ENCODE assay signal across 17 mouse cellular contexts in the genomic region with DNA sequence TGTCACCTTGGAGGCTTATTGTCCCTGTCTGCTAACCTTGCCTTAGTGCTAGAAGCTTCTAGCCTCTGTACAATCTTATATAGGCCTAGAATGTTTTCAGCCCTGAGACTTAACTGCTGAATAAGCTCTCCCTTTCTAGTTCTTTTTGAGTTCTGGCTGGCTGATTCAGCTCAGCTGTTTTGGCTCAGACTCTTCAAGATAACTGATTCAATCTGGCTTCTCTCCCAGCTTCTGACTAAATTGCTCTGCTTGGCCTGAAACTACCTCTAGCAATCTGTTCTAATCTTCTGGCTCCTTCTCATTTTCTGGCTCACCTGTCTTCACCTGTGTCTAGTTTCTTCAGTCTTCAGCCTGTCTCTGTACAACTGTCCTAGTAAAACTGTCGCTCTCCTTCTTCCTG. TPM values are rescaled to one million over a fixed set of nuclear protein-coding genes. Genes with fewer than 3 reads are reported as not detected.
DNase-seq lines count a peak whose midpoint lies in the region; ATAC-seq and TF ChIP-seq lines count a peak whose summit lies in the region.
"Had no signal": no experiment of that assay in that cellular context is flagged by ENCODE, and none has a peak within 500 bp of the region (broad histone marks: within the 10 kb centered on the region; RNA-seq: fewer than 3 reads in every experiment).

No protein-coding gene starts in this region.

- no peak overlapping the region for H3K27ac ChIP-seq in forebrain, postnatal 0 days (ENCODE audit: low read depth, low read length)
- no peak overlapping the region for H3K27ac ChIP-seq in forebrain, embryonic 16.5 days (ENCODE audit: low read length)
- no peak overlapping the region for H3K27ac ChIP-seq in liver, adult 2 months (replicated peaks; ENCODE audit: insufficient read depth, low read depth, low read length)
- no peak overlapping the region for H3K27ac ChIP-seq in liver, postnatal 0 days (ENCODE audit: low read depth)
- H3K27ac ChIP-seq: forebrain, embryonic 12.5 days; heart, adult 2 months; heart, embryonic 13.5 days; hindbrain, embryonic 13.5 days; hindbrain, postnatal 0 days had no signal

- no peak for TF ChIP-seq EP300 in liver, postnatal 0 days (IDR thresholded peaks at IDR 0.05; ENCODE audit: low read depth)

- TF ChIP-seq POLR2A in liver, adult 2 months (IDR thresholded peaks at IDR 0.05; ENCODE audit: extremely low read depth, insufficient read depth, low read length): no peak
- no peak for TF ChIP-seq POLR2A in brain, embryonic 14.5 days (IDR thresholded peaks at IDR 0.05; ENCODE audit: borderline replicate concordance, extremely low read depth, insufficient read depth, insufficient read length, poor library complexity, severe bottlenecking)

- no peaks in the 10 kb centered on the region for H3K36me3 ChIP-seq in forebrain, postnatal 0 days (ENCODE audit: insufficient read depth)
- H3K36me3 ChIP-seq in forebrain, embryonic 16.5 days (ENCODE audit: control insufficient read depth, insufficient read depth): no peaks in the 10 kb centered on the region
- H3K36me3 ChIP-seq in liver, adult 2 months (ENCODE audit: control insufficient read depth, insufficient read depth, low read length): no peaks in the 10 kb centered on the region
- H3K36me3 ChIP-seq in liver, postnatal 0 days (replicated peaks; ENCODE audit: insufficient read depth, low read length): no peaks in the 10 kb centered on the region
- H3K36me3 ChIP-seq: forebrain, embryonic 12.5 days; heart, embryonic 13.5 days; hindbrain, embryonic 13.5 days had no signal

- no peak overlapping the region for H3K4me3 ChIP-seq in forebrain, postnatal 0 days (ENCODE audit: low read depth, low read length)
- no peak overlapping the region for H3K4me3 ChIP-seq in forebrain, embryonic 16.5 days (replicated peaks; ENCODE audit: low read length)
- no peak overlapping the region for H3K4me3 ChIP-seq in liver, adult 2 months (ENCODE audit: insufficient read depth, low read depth, low read length)
- no peak overlapping the region for H3K4me3 ChIP-seq in liver, postnatal 0 days (ENCODE audit: low read depth, low read length)
- H3K4me3 ChIP-seq: forebrain, embryonic 12.5 days; heart, adult 2 months; heart, embryonic 13.5 days; hindbrain, embryonic 13.5 days had no signal

- H3K79me2 ChIP-seq in liver, adult 2 months (ENCODE audit: control insufficient read depth, insufficient read depth, low read length): no peaks in the 10 kb centered on the region

- no peak for ATAC-seq in forebrain, postnatal 0 days
- no peak for ATAC-seq in forebrain, embryonic 16.5 days
- ATAC-seq in liver, postnatal 0 days: no peak
- ATAC-seq: hindbrain, postnatal 0 days had no signal

- H3K4me1 ChIP-seq in forebrain, postnatal 0 days (ENCODE audit: insufficient read depth): no peaks in the 10 kb centered on the region
- no peaks in the 10 kb centered on the region for H3K4me1 ChIP-seq in forebrain, embryonic 16.5 days (replicated peaks; ENCODE audit: control insufficient read depth, insufficient read depth, low read length)
- H3K4me1 ChIP-seq in liver, adult 2 months (ENCODE audit: control insufficient read depth, insufficient read depth, low read length): no peaks in the 10 kb centered on the region
- no peaks in the 10 kb centered on the region for H3K4me1 ChIP-seq in liver, postnatal 0 days (ENCODE audit: insufficient read depth)
- H3K4me1 ChIP-seq: forebrain, embryonic 12.5 days; heart, embryonic 13.5 days; hindbrain, embryonic 13.5 days had no signal

- 93% methylated on average over 1 of the region's 1 CpGs for WGBS in forebrain, postnatal 0 days
- 95% methylated on average over 1 of the region's 1 CpGs for WGBS in forebrain, embryonic 16.5 days
- WGBS in liver, adult 2 months: 97% methylated on average over 1 of the region's 1 CpGs
- WGBS in liver, postnatal 0 days (ENCODE audit: insufficient replicate concordance): 77% methylated on average over 1 of the region's 1 CpGs

- DNase-seq in forebrain, postnatal 0 days: peak; percentile 29
- peak; percentile 8 for DNase-seq in liver, adult 2 months (ENCODE audit: extremely low read depth, low read depth, low spot score)
- DNase-seq in liver, postnatal 0 days: no peak
- peak; percentile 49 for DNase-seq in brain, embryonic 14.5 days (ENCODE audit: low read depth)
- DNase-seq in spleen, postnatal 4 days (ENCODE audit: low spot score in 2 of 2): no peak
- DNase-seq: adrenal gland, postnatal 10 days; cerebellum, adult 18-20 months; cerebellum, adult 9-11 months; cerebellum, postnatal 36 days; gastrocnemius, postnatal 10 days; heart, adult 2 months; kidney, adult 18-20 months had no signal

- no peak overlapping the region for H3K4me2 ChIP-seq in forebrain, postnatal 0 days (ENCODE audit: low read depth)
- H3K4me2 ChIP-seq in forebrain, embryonic 16.5 days (ENCODE audit: low read length): no peak overlapping the region
- no peak overlapping the region for H3K4me2 ChIP-seq in liver, postnatal 0 days (ENCODE audit: low read depth, low read length)
- H3K4me2 ChIP-seq: forebrain, embryonic 12.5 days; heart, embryonic 13.5 days; hindbrain, embryonic 13.5 days had no signal

- H3K9ac ChIP-seq in forebrain, postnatal 0 days: no peak overlapping the region
- no peak overlapping the region for H3K9ac ChIP-seq in forebrain, embryonic 16.5 days (replicated peaks; ENCODE audit: low read depth, low read length)
- no peak overlapping the region for H3K9ac ChIP-seq in liver, adult 2 months (ENCODE audit: low read depth, low read length)
- no peak overlapping the region for H3K9ac ChIP-seq in liver, postnatal 0 days (replicated peaks)
- H3K9ac ChIP-seq: forebrain, embryonic 12.5 days; heart, embryonic 13.5 days; hindbrain, embryonic 13.5 days had no signal

- no peaks in the 10 kb centered on the region for H3K27me3 ChIP-seq in forebrain, postnatal 0 days (ENCODE audit: insufficient read depth, low read length)
- no peaks in the 10 kb centered on the region for H3K27me3 ChIP-seq in forebrain, embryonic 16.5 days (replicated peaks; ENCODE audit: control insufficient read depth, insufficient read depth, low read length)
- H3K27me3 ChIP-seq in liver, adult 2 months (ENCODE audit: control insufficient read depth, insufficient read depth, low read length): no peaks in the 10 kb centered on the region
- no peaks in the 10 kb centered on the region for H3K27me3 ChIP-seq in liver, postnatal 0 days (ENCODE audit: insufficient read depth, low read length)
- H3K27me3 ChIP-seq: forebrain, embryonic 12.5 days; heart, embryonic 13.5 days; hindbrain, embryonic 13.5 days had no signal

- TF ChIP-seq CTCF in forebrain, postnatal 0 days (IDR thresholded peaks at IDR 0.05; ENCODE audit: low read depth): no peak
- TF ChIP-seq CTCF in liver, adult 2 months (IDR thresholded peaks at IDR 0.05; ENCODE audit: low read depth, low read length): no peak
- TF ChIP-seq CTCF in liver, postnatal 0 days (IDR thresholded peaks at IDR 0.05; ENCODE audit: low read depth): no peak
- TF ChIP-seq CTCF in brain, embryonic 14.5 days (IDR thresholded peaks at IDR 0.05; ENCODE audit: borderline replicate concordance, extremely low read depth, insufficient read depth, insufficient read length): no peak

- H3K9me3 ChIP-seq in forebrain, postnatal 0 days (ENCODE audit: low read length): 0 out of 2 replicates have a peak, but pooled peaks cover 4% of the 10 kb centered on the region
- no peaks in the 10 kb centered on the region for H3K9me3 ChIP-seq in forebrain, embryonic 16.5 days (ENCODE audit: control insufficient read depth, low read length)
- H3K9me3 ChIP-seq in liver, postnatal 0 days (ENCODE audit: low read length): no peaks in the 10 kb centered on the region
- H3K9me3 ChIP-seq: forebrain, embryonic 12.5 days had no signal

RNA-seq across cellular contexts. Expression of a gene that starts 39.6 kb away (rescaled TPM):
- total RNA-seq in forebrain, postnatal 0 days (2014; rRNA removed): 2.5 and 5.3 TPM in 2 replicates
- 1.8 and 2.4 TPM in 2 replicates for polyA plus RNA-seq in forebrain, postnatal 0 days (2015; fragmentation: Nextera tagmentation; extraction: Ambion mirVana)
- 3.0 and 3.6 TPM in 2 replicates for polyA plus RNA-seq in forebrain, embryonic 16.5 days (2015; fragmentation: Nextera tagmentation; extraction: Ambion mirVana)
- not detected in 2 replicates for total RNA-seq in liver, adult 2 months (2014; rRNA removed)
- polyA plus RNA-seq in liver, adult 2 months (2012; rRNA removed): 0.06 and 0.09 TPM in 2 replicates
- polyA plus RNA-seq in liver, postnatal 0 days (2015; fragmentation: Nextera tagmentation; extraction: Ambion mirVana): 0.05 and 0.18 TPM in 2 replicates
- polyA plus RNA-seq in brain, embryonic 14.5 days (2012; rRNA removed): 6.4 and 7.4 TPM in 2 replicates

RNA-seq across cellular contexts. Expression of a gene that starts 51.7 kb away (rescaled TPM):
- 28.6 and 29.7 TPM in 2 replicates for total RNA-seq in forebrain, postnatal 0 days (2014; rRNA removed)
- 21.7 and 22.9 TPM in 2 replicates for polyA plus RNA-seq in forebrain, postnatal 0 days (2015; fragmentation: Nextera tagmentation; extraction: Ambion mirVana)
- polyA plus RNA-seq in forebrain, embryonic 16.5 days (2015; fragmentation: Nextera tagmentation; extraction: Ambion mirVana): 28.6 and 32.1 TPM in 2 replicates
- total RNA-seq in liver, adult 2 months (2014; rRNA removed): 20.4 and 21.1 TPM in 2 replicates
- polyA plus RNA-seq in liver, adult 2 months (2012; rRNA removed): 12.3 and 12.6 TPM in 2 replicates
- polyA plus RNA-seq in liver, postnatal 0 days (2015; fragmentation: Nextera tagmentation; extraction: Ambion mirVana): 10.2 and 10.3 TPM in 2 replicates
- 24.1 and 26.7 TPM in 2 replicates for polyA plus RNA-seq in brain, embryonic 14.5 days (2012; rRNA removed)

Comparison
In these comparisons a context has a peak if more than half of its experiments do, and no peak if none do; other contexts are left out.
1. DNase-seq: peak in forebrain, postnatal 0 days (single experiment), liver, adult 2 months (single experiment) and brain, embryonic 14.5 days (single experiment); none in liver, postnatal 0 days (single experiment) and spleen, postnatal 4 days (0 of 2).